Mouse (Mus musculus) heart, postnatal 0 days (tissue): Measurements from ENCODE around the gene Cox7a2l.

Experiments used
- CTCF ChIP-seq: IDR thresholded peaks from 2 replicates; pipeline ENCODE4 v1.5.1; 2016; ENCODE audit warnings: antibody characterized with exemption, control low read depth, low read depth
- EP300 ChIP-seq: IDR thresholded peaks from 2 replicates; pipeline ENCODE4 v1.6.1; 2016; ENCODE audit warnings: antibody characterized with exemption, low read depth

DNA sequence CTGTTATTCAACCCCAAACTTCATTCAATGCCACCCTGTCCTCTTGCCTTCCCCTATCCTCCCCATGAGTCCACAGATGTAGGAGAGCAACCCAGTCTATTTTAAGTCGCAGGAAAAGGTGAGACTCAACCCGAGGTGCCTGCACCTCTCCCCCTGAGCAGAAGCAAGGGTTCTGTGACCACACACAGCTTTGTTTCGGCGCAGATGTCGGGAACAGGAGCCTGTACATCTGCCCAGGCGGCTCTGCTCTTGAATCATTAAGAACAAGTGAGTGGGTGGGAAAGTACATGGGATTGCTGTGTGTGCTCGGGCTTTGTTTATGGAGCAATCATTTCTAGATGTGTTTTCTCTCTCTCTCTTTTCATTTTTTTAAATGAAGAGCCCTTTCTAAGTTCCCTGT is 7.6 kb upstream of the Cox7a2l start:
- TF ChIP-seq CTCF, result no peak
- no peak for TF ChIP-seq EP300
